Mouse (Mus musculus) lung, adult 18-20 months (tissue): ENCODE measurements at regions not wholly inside any gene's neighbourhood (a gene's known extent, or its start where the extent isn't known, plus 50 kb on each side); places are given as distances from the start of the nearest gene placed in this dataset.

Source experiments
- DNase-seq, 2 experiments: peaks; one replicate each; pipeline ENCODE4 v3.0.0; 2022; ENCODE audit warnings: mixed read lengths in 2 of 2

DNA sequence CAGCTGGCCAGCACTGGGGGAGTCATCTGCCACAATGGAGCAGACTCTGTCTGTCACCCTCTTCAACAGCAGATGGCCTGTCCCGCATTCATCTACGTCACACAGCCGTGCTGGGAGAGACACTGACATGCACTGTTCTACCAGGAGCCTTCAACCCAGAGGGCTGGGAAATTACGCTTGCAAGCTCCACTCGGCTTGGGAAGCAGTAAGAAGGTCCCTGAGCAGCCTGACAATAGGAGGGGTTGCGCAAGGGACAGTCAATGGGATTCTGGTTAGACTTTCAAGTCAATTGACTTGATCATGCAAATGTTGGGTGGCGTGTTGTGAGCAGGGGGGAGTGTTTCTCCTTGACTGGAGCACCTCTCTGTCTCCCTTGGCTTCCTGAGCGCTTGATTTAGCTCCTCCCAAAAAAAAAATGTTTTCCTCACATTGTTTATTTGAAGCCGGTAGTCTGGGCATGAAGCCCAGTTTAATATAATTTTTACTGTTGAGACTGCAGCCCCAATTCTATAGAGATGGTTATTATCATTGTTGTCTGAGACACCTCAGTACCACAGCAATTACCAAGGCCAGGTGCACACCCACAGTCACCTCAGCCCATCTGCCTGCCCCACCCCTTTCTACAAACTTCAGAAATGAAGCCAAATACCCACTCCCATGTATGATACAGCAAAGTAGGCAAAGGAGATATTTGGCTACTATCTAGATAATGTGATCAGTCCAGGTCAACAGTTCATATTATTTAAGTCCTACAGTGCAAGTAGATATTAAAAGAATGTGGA is 99.9 kb upstream of the Klf3 start:
- DNase-seq = peak; percentile 48 to 74

DNA sequence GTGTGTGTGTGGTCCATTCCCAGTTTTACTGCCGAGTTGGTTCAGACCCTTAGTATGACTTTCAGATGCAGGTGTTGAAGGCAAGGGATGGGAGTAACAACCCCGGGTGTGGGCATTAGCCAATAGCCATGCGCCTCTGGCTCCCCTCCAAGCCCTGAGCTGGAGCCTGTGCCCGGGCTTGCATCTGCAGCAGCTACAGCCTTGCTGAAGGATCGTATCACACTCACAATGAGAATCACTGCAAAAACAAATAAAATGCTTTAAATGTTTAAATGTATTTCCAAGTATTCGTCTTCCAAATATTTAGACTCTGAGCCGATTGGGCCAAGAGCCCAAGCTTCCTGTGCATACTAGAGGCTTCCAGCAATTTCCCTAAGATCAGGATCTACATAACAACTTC is 99.0 kb upstream of the Klf3 start:
- peak; percentile 77 for DNase-seq

DNA sequence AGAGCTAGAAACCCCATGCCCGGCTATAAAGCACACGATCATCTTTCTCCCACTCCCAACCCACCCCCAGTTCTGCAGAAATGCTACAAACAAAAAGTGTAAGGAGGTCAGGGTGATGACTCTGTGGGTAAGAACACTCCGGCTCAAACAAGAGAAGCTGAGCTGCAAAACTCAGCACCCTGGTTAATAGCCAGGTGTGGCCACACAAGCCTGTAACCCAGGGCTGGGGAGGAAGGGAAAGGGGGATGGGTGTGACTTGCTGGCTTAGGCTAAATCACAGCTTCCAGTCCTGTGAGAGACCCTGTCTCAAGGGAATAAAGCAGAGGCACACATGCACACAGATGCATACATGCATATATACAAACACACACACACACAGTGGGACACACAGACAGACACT is 96.6 kb upstream of the Klf3 start:
- no peak for DNase-seq

DNA sequence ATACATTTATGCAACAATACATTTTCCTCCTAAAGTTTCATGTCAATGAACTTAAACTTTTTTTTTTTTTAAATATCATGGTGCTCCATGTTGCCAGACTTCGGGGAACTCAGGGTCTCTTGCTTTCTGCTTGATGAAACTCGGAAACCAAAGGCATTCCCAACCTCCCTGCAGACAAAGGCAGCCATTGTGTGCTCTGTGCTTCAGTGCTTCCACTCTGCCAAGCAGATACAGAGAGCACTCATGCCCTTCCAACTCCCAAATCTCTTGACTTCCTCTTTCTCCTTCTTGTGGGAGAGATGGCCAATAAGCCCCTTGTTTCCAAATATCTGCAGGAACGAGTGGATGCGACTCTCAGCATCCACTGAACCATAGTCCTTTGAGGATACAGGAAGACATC is 94.0 kb upstream of the Klf3 start:
- no peak for DNase-seq

DNA sequence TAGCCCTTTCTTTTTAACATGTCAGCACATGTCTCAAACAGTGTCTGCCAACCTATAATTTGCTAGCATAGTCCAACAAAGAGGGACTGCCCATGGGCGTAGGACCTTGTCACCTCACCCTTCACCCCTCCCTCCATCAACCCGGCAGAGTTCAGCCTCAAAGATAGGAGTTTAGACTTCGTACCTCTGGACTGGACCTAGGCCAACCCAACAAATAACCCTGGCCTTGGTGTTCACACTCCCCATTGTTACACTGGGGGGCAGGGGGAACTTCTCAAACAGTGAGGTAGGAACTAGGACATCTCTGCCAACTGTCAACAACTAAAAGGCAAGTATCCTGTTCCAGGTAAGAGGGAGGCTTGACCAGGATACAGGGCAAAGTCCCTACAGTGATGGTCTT is 93.0 kb upstream of the Klf3 start:
- DNase-seq = no peak

DNA sequence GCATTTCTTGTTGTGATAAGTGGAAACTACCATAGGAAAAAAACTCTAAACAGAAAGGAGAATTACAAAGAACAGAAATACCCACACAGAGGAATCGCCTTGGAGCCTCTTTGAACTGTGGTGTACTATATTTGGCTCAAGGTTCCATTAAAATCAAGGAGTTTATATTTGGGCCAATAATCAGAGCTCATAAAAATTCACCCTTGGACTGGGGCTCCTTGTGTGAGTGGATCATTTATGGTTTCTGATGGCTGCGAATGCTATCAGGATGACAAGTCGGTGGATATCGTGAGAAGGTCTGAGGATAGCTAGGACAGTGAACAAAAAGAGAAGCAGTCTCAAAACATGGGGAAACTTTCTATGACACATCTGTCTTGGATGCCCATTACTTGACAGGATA is 92.2 kb upstream of the Klf3 start:
- no peak for DNase-seq

DNA sequence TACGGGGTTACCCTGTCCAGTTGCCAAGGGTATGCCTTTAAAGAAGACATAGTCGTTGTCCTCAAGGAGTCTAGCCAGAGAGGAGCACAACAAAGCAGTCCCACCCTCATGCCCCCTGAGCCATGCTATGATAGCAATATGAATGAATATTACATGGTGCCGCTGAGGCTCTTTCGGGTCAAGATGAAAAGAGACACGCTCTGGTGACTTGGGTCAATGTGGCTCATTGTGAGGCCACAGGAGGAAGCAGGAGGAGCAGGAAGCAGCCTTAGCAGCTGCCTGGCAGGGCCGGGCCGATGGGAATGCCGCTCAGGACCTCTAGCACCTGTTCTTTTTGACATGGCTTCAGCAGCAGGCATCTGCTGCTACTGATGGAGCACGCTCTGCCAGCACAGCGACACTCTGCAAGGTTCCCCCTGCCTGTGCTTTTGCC is 89.0 kb upstream of the Klf3 start:
- DNase-seq = no peak

DNA sequence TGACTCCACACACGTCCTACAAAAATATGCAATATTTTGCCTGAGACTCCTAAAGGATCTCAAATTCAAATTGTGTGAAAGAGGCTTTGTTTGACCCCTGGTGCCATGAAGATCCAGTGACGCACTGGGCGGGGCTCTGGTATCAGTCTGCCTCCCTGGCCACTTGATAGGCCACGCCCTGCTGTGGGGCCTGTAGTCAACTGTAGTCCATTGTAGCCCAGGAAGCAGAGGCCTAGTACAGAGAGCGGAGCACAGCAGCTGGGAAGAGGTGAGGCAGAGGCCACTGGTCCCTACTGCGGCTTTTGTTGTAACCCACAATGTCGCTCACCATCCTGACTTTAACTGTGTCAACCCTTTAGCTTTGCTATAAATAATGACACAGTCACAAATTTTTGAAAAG is 88.5 kb upstream of the Klf3 start:
- no peak for DNase-seq

DNA sequence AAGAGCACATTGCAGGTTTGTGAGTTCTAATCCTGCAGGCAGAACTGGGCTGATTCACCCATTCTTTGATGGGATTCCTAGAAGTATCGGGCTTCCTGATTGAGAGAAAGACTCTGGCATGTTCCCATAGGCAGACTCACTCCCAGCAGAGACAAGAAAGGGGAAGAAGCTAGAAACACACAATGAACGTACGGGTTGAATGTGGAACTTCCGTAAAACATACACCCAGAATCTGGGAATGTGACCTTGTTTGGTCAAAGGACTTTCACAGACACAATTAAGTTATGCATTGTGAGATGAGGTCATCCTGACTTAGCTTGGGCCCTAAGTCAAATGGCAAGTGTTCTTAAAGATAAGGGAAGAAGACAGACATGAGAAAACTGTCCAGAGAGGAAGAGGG is 86.6 kb upstream of the Klf3 start:
- DNase-seq = no peak

DNA sequence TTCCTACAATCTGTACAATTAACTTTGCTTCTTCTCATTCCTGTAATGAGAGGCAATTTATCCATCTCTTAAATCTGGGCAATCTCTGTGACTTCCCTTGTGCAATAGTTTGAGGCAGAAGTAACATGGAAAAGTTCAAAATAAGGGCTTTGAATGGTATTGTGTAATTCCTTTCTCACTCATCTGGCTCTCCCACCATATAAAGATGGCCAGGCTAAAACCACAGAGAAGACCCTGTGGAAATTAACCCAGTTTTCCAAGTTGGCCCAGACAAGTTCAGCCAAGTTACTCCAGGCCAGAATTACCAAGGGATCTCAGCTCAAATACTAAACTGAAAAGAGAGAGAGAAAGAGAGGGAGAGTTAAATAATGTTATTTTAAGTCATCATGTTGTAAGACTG is 81.0 kb upstream of the Klf3 start:
- no peak for DNase-seq

DNA sequence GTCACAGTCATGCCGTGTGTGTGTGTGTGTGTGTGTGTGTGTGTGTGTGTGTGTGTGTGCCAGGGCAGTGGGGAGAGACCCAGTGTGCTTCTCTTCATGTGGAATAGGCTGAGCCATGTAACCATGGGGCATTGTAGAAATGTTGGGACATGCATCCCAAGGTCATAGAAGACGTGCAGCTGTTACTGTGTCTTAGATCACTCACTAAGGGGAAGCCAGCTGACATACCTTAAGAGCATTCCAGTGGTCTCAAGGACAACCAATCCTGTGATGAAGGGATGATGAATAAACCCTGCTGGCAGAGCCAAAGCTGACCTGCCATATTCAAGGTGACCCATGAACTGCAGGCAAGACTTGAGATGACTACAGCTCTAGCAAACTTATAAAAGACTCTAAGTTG is 75.3 kb upstream of the Klf3 start:
- no peak for DNase-seq

DNA sequence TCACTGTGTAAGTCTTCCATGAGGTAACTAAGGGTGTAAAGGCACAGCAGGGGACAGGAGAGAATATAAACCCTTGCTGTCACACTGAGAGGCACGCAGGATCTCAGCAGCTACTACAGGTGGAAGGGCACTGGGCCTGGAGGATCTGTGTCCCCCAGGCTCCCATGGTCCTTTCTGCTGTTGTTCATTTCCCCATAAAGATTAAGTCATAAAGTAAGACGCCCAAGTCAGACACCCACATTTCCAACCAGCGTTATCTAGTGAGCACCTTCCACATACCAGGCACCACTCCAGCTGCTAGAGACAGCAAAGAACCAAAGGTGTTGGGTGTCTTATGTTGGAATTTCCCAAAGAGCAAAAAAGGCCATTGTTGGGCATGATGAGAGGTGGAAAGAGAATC is 70.8 kb upstream of the Klf3 start:
- no peak for DNase-seq

DNA sequence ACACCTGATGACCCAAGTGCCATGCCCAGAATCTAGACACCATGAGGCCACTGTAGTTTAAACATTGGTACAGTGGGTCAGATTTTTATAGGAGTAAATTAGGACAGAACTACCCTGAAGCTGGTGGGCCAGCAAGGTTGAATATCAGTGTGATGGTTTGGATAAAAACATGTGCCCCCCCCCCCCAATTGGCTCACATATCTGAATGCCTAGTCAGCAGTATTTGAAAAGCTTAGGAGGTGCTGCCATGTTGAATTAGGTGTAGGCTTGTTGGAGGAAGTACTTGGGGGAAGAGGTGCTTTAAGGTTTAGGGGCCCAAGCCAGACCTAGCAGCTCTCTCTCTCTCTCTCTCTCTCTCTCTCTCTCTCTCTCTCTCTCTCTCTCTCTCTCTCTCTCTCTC is 66.2 kb upstream of the Klf3 start:
- DNase-seq = no peak

DNA sequence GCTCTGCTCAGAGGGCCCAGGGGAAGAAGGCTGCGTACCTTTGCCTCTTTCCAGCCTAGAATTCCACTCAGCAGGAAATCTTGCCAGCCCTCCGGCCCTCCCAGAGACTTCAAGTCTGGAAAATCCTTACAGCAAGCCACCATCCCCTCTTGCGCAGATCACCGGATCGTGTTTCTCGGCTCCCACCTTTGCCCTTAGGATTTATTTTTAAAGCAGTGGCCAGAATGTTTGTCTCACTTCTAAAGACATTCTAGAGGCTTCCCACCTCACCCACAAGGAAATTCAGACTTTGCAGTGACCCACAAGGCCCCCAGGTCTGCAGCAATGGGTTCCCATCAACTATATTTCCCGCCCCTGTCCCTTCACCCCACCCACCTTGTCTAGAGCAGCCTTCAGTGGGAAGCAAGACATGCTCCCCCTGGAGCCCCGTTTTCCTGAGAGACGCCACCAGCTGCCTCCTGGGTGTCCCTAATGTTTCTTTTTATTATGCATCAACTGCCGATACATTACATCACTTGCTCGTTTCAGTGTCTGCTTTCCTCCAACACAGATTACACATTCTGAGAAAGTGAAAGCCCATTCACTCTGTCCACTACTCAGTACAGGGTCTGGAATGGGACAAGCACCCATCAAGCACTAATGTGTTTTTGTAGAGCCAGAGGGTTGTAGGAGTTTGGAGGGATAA is 65.0 kb upstream of the Klf3 start:
- no peak for DNase-seq

DNA sequence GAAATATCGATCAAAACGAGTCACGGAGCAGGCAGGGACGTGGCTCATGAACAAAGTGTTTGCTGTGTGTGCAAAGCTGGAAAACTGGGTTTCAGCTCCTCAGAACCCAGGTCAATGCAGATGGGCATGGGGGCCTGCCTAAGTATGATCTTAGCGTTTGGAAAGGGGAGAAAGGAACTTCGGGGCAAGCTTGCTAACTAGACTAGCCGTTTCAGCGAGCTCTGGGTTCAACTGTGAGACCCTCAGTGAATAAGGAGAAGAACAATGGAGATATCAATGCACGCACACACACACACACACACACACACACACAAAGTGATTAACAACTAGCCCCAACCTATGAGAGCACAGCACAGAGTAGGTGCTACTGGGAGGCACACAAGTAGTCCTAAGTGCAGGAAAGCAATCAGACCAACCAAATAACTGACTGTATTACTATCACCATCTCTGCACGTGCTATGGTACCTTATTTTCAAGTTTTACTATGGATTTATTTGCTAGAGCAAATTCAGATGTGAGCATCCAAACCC is 64.3 kb upstream of the Klf3 start:
- no peak for DNase-seq

DNA sequence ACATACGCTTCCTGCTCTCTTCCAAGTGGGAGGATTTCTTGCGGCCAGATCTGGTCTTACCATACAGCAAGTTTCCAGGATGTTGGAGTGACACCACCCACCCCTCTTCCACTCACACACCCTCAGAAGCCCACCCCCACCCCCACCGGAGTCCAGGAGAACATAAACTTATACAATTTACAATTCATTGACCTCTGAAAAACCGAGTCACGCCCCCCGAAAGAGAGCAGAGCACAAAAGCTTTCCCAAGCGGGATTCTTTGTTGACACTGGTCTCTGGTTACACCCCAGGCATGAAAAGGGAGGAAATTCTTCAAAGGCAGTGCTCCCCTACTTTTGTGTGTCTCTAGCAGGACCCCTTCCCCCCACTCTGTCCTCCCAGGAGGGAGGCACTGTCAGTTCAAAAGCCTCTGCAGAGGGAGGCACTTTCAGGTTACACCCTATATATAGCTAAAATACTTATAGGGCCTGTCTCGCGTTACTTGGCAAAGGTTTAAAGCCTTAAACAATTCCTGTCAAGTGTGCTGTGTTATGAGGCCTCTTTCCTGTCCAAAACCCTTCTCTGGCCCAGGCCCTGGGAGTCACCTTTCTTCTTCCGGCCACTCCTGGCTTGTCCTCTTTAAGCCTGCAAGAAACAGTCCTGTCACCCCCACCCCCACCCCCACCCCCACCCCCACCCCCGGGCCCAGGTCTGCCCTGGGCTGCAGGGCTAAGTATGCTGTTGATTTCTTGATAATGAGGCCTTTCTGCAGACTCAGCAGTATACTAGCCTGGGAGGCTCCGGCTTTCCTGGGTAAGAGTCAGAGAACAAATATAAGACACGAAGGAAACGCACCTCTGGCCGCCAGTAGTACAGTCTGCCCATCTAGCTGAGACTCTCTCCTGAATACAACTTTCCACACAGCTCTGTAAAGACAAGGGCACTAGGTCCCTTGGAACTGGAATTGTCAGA is 63.6 kb upstream of the Klf3 start:
- DNase-seq = peak; percentile 21 to 51

DNA sequence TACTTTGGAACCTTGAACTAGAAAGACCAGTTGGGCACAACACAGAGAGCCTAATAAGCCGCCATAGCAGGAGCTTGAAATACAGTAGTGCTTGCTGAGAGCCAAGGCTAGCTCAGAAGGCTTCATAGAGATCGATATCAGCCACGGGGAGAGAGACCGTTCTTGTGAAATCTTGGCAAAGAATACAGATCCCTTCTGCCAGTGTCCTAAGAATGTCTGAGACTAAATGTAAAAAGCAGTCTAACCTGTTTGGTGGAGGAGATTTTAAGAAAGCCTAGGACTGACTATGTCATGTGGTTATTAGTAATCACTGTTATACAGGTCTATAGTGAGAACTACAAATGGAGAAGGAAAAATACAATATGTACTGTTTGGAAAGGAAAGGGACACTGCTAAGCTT is 59.1 kb upstream of the Klf3 start:
- DNase-seq = no peak

DNA sequence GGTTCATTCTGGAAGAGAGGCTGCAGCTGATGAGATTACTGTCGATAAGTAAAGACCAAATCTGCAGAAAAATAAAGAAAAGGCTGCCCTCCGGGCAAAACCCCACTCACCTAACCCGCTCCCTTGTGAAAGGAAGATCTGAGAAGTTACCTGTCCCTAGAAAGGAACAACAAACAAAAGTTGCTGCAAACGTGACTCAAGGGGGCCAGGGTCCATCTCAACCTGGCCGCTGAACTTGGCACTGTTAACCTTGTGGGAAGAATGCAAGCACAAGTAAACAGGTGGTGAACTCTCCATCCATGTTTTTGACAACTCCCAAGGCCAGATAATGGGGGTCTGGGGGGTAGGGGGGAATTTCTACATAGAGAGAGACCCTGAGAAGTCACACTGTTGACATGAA is 58.7 kb upstream of the Klf3 start:
- no peak for DNase-seq

DNA sequence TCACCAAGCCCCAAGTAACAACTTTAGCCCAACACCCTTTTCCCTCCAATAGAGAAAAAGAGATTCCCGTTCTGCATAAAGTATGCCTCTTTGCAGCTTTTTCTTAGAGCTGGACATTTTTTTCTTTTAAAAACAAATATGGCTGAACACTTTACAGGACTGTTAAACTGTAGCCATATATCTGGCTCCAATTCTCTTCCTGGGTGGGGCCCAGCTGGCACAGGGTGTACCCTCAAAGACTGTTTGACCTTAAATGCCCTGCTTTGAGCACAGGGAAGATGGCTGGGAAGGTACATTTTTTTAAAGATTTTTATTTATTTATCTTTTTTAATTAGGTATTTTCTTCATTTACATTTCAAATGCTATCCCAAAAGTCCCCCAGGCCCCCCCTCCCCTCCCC is 55.7 kb upstream of the Klf3 start:
- DNase-seq = no peak

DNA sequence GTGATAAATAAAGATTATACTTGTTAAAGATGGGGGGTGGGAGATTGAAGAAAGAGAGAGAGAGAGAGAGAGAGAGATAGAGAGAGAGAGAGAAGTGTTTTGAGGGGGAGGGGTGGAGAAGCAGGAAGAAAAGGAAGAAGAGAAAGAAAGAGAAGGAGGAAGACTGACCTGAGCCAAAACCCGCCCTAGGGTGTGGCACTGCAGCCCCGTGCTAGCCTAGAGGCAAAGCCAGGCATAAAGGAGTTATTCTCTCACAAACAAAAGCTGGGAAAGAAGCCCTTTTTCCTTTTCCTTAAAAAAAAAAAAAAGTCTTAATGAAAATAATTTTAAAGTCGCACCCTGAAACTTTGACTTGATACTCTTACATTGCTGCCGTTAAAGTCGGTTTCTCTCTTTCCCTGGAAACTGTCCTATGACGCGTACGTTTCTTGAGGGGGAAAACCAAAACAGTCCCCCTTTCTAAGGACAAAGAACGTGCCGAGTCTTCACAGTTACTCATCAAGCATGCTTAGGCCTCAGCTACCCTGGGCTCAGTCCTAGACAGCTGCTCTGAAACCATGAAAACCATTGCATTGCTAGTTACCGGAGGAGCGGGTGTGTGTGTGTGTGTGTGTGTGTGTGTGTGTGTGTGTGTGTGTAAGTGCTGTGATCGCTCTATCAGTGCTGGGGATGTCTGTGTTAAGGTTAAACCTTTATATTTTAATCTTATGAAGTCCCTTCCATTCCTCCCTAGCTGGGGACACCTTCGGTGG is 53.6 kb upstream of the Klf3 start:
- DNase-seq = no peak

DNA sequence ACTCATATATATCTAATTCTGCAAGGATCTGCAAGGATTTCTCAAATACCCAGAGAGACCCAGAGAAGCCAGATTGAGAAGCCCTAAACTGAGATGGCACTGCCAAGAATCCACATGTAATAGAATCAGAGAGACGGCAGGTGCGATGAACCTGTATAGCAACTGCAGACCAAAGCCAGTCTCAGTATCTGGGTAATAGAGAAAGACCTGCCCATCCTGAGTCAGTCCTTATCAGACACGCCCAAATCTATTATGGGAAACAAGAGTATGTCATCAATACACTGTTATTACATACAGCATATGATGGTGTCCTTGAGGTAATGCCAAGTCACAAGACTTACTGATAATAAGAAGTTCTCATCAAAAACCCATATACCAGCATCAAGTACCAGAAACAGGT is 52.8 kb upstream of the Klf3 start:
- DNase-seq = no peak

DNA sequence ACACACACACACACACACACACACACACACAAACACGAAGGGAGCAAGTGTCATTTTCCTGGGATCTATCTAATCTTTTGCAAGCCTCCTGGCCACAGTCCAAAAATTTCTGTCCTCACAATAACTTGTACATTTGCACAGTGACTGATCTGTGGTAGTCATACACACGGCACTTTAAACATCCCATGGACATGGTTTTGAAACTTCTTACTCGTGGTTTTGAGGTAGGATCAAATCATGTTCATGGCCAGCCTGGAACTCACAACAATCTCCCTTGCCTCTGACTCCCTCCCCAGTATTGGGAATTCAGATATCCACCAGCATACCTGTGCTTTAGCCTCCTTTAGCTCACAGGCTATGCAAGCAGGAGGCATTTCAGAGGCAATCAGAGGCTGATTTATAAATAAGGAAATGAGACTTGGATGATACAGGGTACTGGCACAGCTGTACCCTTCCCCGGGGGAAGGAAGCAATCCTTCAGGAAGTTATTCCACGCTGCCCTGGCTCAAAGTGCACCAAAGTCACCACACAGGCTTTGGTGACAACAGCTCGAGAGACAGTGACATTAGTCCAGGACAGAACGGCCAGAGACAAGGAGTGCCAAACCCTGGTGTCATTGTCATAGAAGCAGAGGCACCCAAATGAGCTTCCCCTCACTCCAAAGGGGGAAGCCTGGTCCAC is 52.1 kb upstream of the Klf3 start:
- peak; percentile 13 to 50 for DNase-seq
